Comparison of ENCODE assay signal across 8 mouse cellular contexts in genomic region chr6:54971731-54972110, GRCm38 (mm10). TPM values are rescaled to one million over a fixed set of nuclear protein-coding genes. Genes with fewer than 3 reads are reported as not detected.
A peak's percentile ranks its signal among the peaks of the same experiment; 100 is the strongest.
DNase-seq lines count a peak whose midpoint lies in the region; ATAC-seq and TF ChIP-seq lines count a peak whose summit lies in the region.

No protein-coding gene starts in this region.

- no peak overlapping the region for H3K27ac ChIP-seq in cerebellum, adult 2 months (ENCODE audit: insufficient read depth, low read length)
- H3K27ac ChIP-seq in forebrain, embryonic 10.5 days, result peak overlapping the region; percentile 82; the same call in 1 of the 2 replicates
- peak overlapping the region; percentile 62 for H3K27ac ChIP-seq in hindbrain, postnatal 0 days
- peak overlapping the region; percentile 71 for H3K27ac ChIP-seq in liver, postnatal 0 days (ENCODE audit: low read depth)
- H3K27ac ChIP-seq in stomach, embryonic 16.5 days (ENCODE audit: low read length), result peak overlapping the region; percentile 83

- H3K4me2 ChIP-seq in hindbrain, postnatal 0 days (ENCODE audit: low read depth, low read length), result peak overlapping the region; percentile 92
- H3K4me2 ChIP-seq in liver, postnatal 0 days (ENCODE audit: low read depth, low read length), result peak overlapping the region; percentile 91
- peak overlapping the region; percentile 74 for H3K4me2 ChIP-seq in stomach, embryonic 16.5 days (ENCODE audit: low read depth, low read length)

- TF ChIP-seq POLR2A in cerebellum, adult 2 months (IDR thresholded peaks at IDR 0.05; ENCODE audit: borderline replicate concordance, insufficient read depth, low read length), result no peak

- H3K9me3 ChIP-seq in forebrain, embryonic 10.5 days, result no peaks in the 10 kb centered on the region
- no peaks in the 10 kb centered on the region for H3K9me3 ChIP-seq in hindbrain, postnatal 0 days (ENCODE audit: low read length)
- no peaks in the 10 kb centered on the region for H3K9me3 ChIP-seq in liver, postnatal 0 days (ENCODE audit: low read length)
- H3K9me3 ChIP-seq in stomach, embryonic 16.5 days (replicated peaks; ENCODE audit: control insufficient read depth, low read length), result no peaks in the 10 kb centered on the region

- H3K4me1 ChIP-seq in cerebellum, adult 2 months (ENCODE audit: control insufficient read depth, insufficient read depth, low read length), result no peaks in the 10 kb centered on the region; the same call in 1 of the 2 replicates
- peaks cover 17% of the 10 kb centered on the region for H3K4me1 ChIP-seq in forebrain, embryonic 10.5 days
- no peaks in the 10 kb centered on the region for H3K4me1 ChIP-seq in hindbrain, postnatal 0 days (ENCODE audit: insufficient read depth, low read length)
- peaks cover 5% of the 10 kb centered on the region; the same call in 1 of the 2 replicates for H3K4me1 ChIP-seq in liver, postnatal 0 days (ENCODE audit: insufficient read depth)
- H3K4me1 ChIP-seq in stomach, embryonic 16.5 days (ENCODE audit: control insufficient read depth, insufficient read depth, low read length), result peaks cover 3% of the 10 kb centered on the region; the same call in 1 of the 2 replicates

- no peaks in the 10 kb centered on the region for H3K36me3 ChIP-seq in forebrain, embryonic 10.5 days (replicated peaks)
- H3K36me3 ChIP-seq in hindbrain, postnatal 0 days (ENCODE audit: insufficient read depth, low read length), result no peaks in the 10 kb centered on the region
- no peaks in the 10 kb centered on the region for H3K36me3 ChIP-seq in liver, postnatal 0 days (replicated peaks; ENCODE audit: insufficient read depth, low read length)
- H3K36me3 ChIP-seq in stomach, embryonic 16.5 days (ENCODE audit: control insufficient read depth, insufficient read depth, low read length), result no peaks in the 10 kb centered on the region

- H3K9ac ChIP-seq in hindbrain, postnatal 0 days (replicated peaks; ENCODE audit: low read length), result peak overlapping the region; percentile 63
- peak overlapping the region; percentile 74 for H3K9ac ChIP-seq in liver, postnatal 0 days (replicated peaks)
- peak overlapping the region; percentile 83 for H3K9ac ChIP-seq in stomach, embryonic 16.5 days (ENCODE audit: low read length)

- TF ChIP-seq EP300 in liver, postnatal 0 days (IDR thresholded peaks at IDR 0.05; ENCODE audit: low read depth), result no peak

- ATAC-seq in hindbrain, postnatal 0 days, result no peak
- peak; percentile 26 for ATAC-seq in liver, postnatal 0 days
- ATAC-seq in stomach, embryonic 16.5 days (ENCODE audit: insufficient read depth, low FRiP score), result peak; percentile 27; the same call in 1 of the 2 replicates

- TF ChIP-seq CTCF in cerebellum, adult 2 months (IDR thresholded peaks at IDR 0.05; ENCODE audit: borderline replicate concordance, insufficient read depth, low read depth, low read length), result no peak
- no peak for TF ChIP-seq CTCF in hindbrain, postnatal 0 days (IDR thresholded peaks at IDR 0.05; ENCODE audit: low read depth)
- TF ChIP-seq CTCF in liver, postnatal 0 days (IDR thresholded peaks at IDR 0.05; ENCODE audit: low read depth), result no peak

- no peaks in the 10 kb centered on the region for H3K27me3 ChIP-seq in cerebellum, adult 2 months (ENCODE audit: control insufficient read depth, insufficient read depth, low read length)
- peaks cover 69% of the 10 kb centered on the region for H3K27me3 ChIP-seq in forebrain, embryonic 10.5 days (ENCODE audit: poor library complexity, severe bottlenecking)
- H3K27me3 ChIP-seq in hindbrain, postnatal 0 days (ENCODE audit: insufficient read depth, low read length), result no peaks in the 10 kb centered on the region
- no peaks in the 10 kb centered on the region for H3K27me3 ChIP-seq in liver, postnatal 0 days (ENCODE audit: insufficient read depth, low read length)
- H3K27me3 ChIP-seq in stomach, embryonic 16.5 days (ENCODE audit: control insufficient read depth, insufficient read depth, low read length), result no peaks in the 10 kb centered on the region

- H3K4me3 ChIP-seq in cerebellum, adult 2 months (replicated peaks; ENCODE audit: insufficient read depth, low read depth, low read length), result peak overlapping the region; percentile 66
- peak overlapping the region; percentile 72 for H3K4me3 ChIP-seq in forebrain, embryonic 10.5 days
- peak overlapping the region; percentile 63 for H3K4me3 ChIP-seq in hindbrain, postnatal 0 days (ENCODE audit: low read length)
- H3K4me3 ChIP-seq in liver, postnatal 0 days (ENCODE audit: low read depth, low read length), result peak overlapping the region; percentile 56
- peak overlapping the region; percentile 71 for H3K4me3 ChIP-seq in stomach, embryonic 16.5 days (replicated peaks; ENCODE audit: low read length)

- DNase-seq in cerebellum, adult 2 months, result peak in 1 of 2 experiments; percentile 14
- DNase-seq in cerebellum, adult 8-10 months, result no peak
- no peak for DNase-seq in forebrain, embryonic 10.5 days (ENCODE audit: extremely low spot score, low spot score)
- no peak for DNase-seq in hindbrain, postnatal 0 days (ENCODE audit: low spot score)
- no peak for DNase-seq in liver, postnatal 0 days
- DNase-seq in spleen, postnatal 10 days (ENCODE audit: low spot score in 2 of 2), result no peak
- no peak for DNase-seq in layer of hippocampus, postnatal 14 days (ENCODE audit: low spot score in 2 of 2)

- 36% methylated on average over 8 of the region's 8 CpGs for WGBS in cerebellum, adult 2 months
- WGBS in forebrain, embryonic 10.5 days, result 15% methylated on average over 8 of the region's 8 CpGs
- WGBS in hindbrain, postnatal 0 days, result 15% methylated on average over 8 of the region's 8 CpGs
- WGBS in liver, postnatal 0 days (ENCODE audit: insufficient replicate concordance), result 32% methylated on average over 8 of the region's 8 CpGs
- 17% methylated on average over 8 of the region's 8 CpGs for WGBS in stomach, embryonic 16.5 days

RNA-seq across cellular contexts. Expression of gene Nod1, which starts 0.7 kb away (rescaled TPM):
- 6.6 and 8.0 TPM in 2 replicates for polyA plus RNA-seq in cerebellum, adult 2 months (2012; rRNA removed)
- 1.1 and 1.2 TPM in 2 replicates for polyA plus RNA-seq in forebrain, embryonic 10.5 days (2016; fragmentation: Nextera tagmentation; extraction: Ambion mirVana)
- total RNA-seq in hindbrain, postnatal 0 days (2014; rRNA removed), result 3.5 and 4.8 TPM in 2 replicates
- polyA plus RNA-seq in hindbrain, postnatal 0 days (2015; fragmentation: Nextera tagmentation; extraction: Ambion mirVana), result 1.7 and 1.9 TPM in 2 replicates
- 2.7 and 3.3 TPM in 2 replicates for polyA plus RNA-seq in liver, postnatal 0 days (2015; fragmentation: Nextera tagmentation; extraction: Ambion mirVana)
- polyA plus RNA-seq in stomach, embryonic 16.5 days (2015; fragmentation: Nextera tagmentation; extraction: Ambion mirVana), result 9.3 and 9.8 TPM in 2 replicates
- total RNA-seq in layer of hippocampus, postnatal 14 days (2021), result 1 to 10 TPM; 4.3 to 5.6 TPM

RNA-seq across cellular contexts. Expression of gene Ggct, which starts 21.0 kb away (rescaled TPM):
- 17.2 and 21.0 TPM in 2 replicates for polyA plus RNA-seq in cerebellum, adult 2 months (2012; rRNA removed)
- polyA plus RNA-seq in forebrain, embryonic 10.5 days (2016; fragmentation: Nextera tagmentation; extraction: Ambion mirVana), result 8.9 and 10.5 TPM in 2 replicates
- total RNA-seq in hindbrain, postnatal 0 days (2014; rRNA removed), result 8.5 and 15.2 TPM in 2 replicates
- polyA plus RNA-seq in hindbrain, postnatal 0 days (2015; fragmentation: Nextera tagmentation; extraction: Ambion mirVana), result 23.0 and 23.2 TPM in 2 replicates
- 9.2 and 10.7 TPM in 2 replicates for polyA plus RNA-seq in liver, postnatal 0 days (2015; fragmentation: Nextera tagmentation; extraction: Ambion mirVana)
- 8.7 and 10.8 TPM in 2 replicates for polyA plus RNA-seq in stomach, embryonic 16.5 days (2015; fragmentation: Nextera tagmentation; extraction: Ambion mirVana)
- total RNA-seq in layer of hippocampus, postnatal 14 days (2021), result 10 to 100 TPM; 33.3 to 42.4 TPM
